Mouse (Mus musculus) brain, embryonic 14.5 days (tissue): ENCODE data around the gene Bbs9.

Source experiments
- CTCF ChIP-seq: fragments of 200-500 bp; IDR thresholded peaks from 2 replicates; pipeline ENCODE4 v1.5.1; 2012; ENCODE audit warnings: inconsistent platforms, mild to moderate bottlenecking, moderate library complexity, borderline replicate concordance; ENCODE audit not compliant: insufficient read depth, insufficient read length; ENCODE audit errors: extremely low read depth
- POLR2A ChIP-seq: fragments of 200-500 bp; IDR thresholded peaks from 2 replicates; pipeline ENCODE4 v1.6.1; 2012; ENCODE audit warnings: mild to moderate bottlenecking, inconsistent platforms, borderline replicate concordance; ENCODE audit not compliant: poor library complexity, insufficient read depth, insufficient read length, severe bottlenecking; ENCODE audit errors: extremely low read depth

DNA sequence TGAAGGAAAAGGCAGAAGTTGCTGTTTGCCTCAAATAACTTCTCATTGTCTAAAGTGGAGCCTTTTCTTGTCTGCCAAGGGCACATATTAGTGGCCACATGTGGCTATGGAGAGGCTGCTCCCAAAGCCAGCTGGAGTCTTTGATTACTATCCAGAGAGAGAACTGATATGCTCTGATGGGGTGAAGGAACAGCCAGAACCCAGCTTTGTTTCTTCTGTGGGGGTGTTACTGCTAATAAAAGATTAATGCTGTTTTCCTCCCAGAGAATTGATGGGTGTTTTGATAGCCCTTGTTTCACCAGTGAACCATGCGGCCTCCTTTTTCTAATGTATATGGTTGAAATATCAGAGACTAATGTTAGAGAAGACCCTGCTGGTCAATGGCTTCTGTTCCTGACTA, 47.9 kb downstream of the Bbs9 start:
- TF ChIP-seq CTCF = no peak
- no peak for TF ChIP-seq POLR2A
